Mouse (Mus musculus): Measurements from ENCODE around the gene Ppp1r32.

- no peak for TF ChIP-seq CTCF (IDR thresholded peaks at IDR 0.05; ENCODE audit: insufficient read depth, low read length)
- TF ChIP-seq POLR2A (IDR thresholded peaks at IDR 0.05; ENCODE audit: borderline replicate concordance, extremely low read depth, low read depth, low read length): no peak
Observed at GRCm38 (mm10) chr19:10433879-10434540, 48.7 kb downstream of the Ppp1r32 start.
